Mouse (Mus musculus) neural tube, embryonic 14.5 days (tissue): ENCODE results near the gene Anxa7. TPM values are rescaled to one million over a fixed set of nuclear protein-coding genes. Genes with fewer than 3 reads are reported as not detected.

Experiments used
- ATAC-seq: fragments of 200-750 bp; cut with Nextera tagmentation; 2 replicates; pipeline ENCODE4 v1.8.0; 2017; ENCODE audit warnings: low read depth, mild to moderate bottlenecking, moderate TSS enrichment, moderate library complexity
- H3K27ac ChIP-seq: fragments of 300-500 bp; sonication (generic); 2 replicates; pipeline ENCODE4 v1.5.1; 2014; ENCODE audit warnings: low read depth, mild to moderate bottlenecking, control low read depth, low read length, moderate library complexity, mixed read lengths
- H3K27me3 ChIP-seq: fragments of 300-500 bp; sonication (generic); 2 replicates; pipeline ENCODE4 v1.6.1; 2014; ENCODE audit warnings: low read length; ENCODE audit not compliant: control insufficient read depth, insufficient read depth
- H3K36me3 ChIP-seq: fragments of 300-500 bp; sonication (generic); 2 replicates; pipeline ENCODE4 v1.6.1; 2014; ENCODE audit warnings: low read length, mixed read lengths; ENCODE audit not compliant: control insufficient read depth, insufficient read depth
- H3K4me1 ChIP-seq: fragments of 300-500 bp; sonication (generic); 2 replicates; pipeline ENCODE4 v1.6.1; 2014; ENCODE audit warnings: low read length; ENCODE audit not compliant: control insufficient read depth, insufficient read depth
- H3K4me2 ChIP-seq: fragments of 300-500 bp; sonication (generic); 2 replicates; pipeline ENCODE4 v1.6.1; 2014; ENCODE audit warnings: mild to moderate bottlenecking, low read depth, low read length, control low read depth
- H3K4me3 ChIP-seq: fragments of 300-500 bp; sonication (generic); 2 replicates; pipeline ENCODE4 v1.5.1; 2014; ENCODE audit warnings: low read depth, low read length, control low read depth, mixed read lengths
- H3K9ac ChIP-seq: fragments of 300-500 bp; sonication (generic); replicated peaks from 2 replicates; pipeline ENCODE4 v1.6.1; 2014; ENCODE audit warnings: low read depth, mild to moderate bottlenecking, control low read depth, low read length, mixed read lengths
- H3K9me3 ChIP-seq: fragments of 300-500 bp; sonication (generic); 2 replicates; pipeline ENCODE4 v1.6.1; 2016; ENCODE audit warnings: low read length; ENCODE audit not compliant: control insufficient read depth
- WGBS: fragments of 180-500 bp; shearing (Covaris S2); extraction: QIAGEN DNeasy Blood & Tissue Kit; methylation state at CpG from one replicate; pipeline ENCODE4 v1.1.7; 2014; 5-methylcytosine and 5-hydroxymethylcytosine counted together
- polyA plus RNA-seq: library from polyadenylated mRNA; unstranded; fragments of >200 nt; fragmentation: Nextera tagmentation; extraction: Ambion mirVana; gene quantifications from 2 replicates; pipeline ENCODE4 v1.2.1, GENCODE M21; 2014

The Anxa7 gene
- polyA plus RNA-seq, 1 experiment from 2014 or later = 14.5 TPM

- Histone ChIP-seq H3K27ac (no peak overlapping the region), H3K4me2 (peak overlapping the region; percentile 58), H3K9me3 (no peaks in the 10 kb centered on the region), H3K27me3 (no peaks in the 10 kb centered on the region), H3K36me3 (no peaks in the 10 kb centered on the region), H3K4me3 (peak overlapping the region; percentile 29), H3K4me1 (no peaks in the 10 kb centered on the region), H3K9ac (no peak overlapping the region)
- 0 out of 2 replicates have a peak, but pooled peaks have one; percentile 51 for ATAC-seq
- 15% methylated on average over 2 of the region's 2 CpGs for WGBS
Observed at GRCm38 (mm10) chr14:20451302-20451701, 28.6 kb downstream of the Anxa7 start.

- Histone ChIP-seq H3K27me3 (no peaks in the 10 kb centered on the region), H3K4me1 (no peaks in the 10 kb centered on the region), H3K27ac (no peak overlapping the region), H3K9ac (no peak overlapping the region), H3K36me3 (no peaks in the 10 kb centered on the region), H3K9me3 (no peaks in the 10 kb centered on the region), H3K4me2 (no peak overlapping the region), H3K4me3 (no peak overlapping the region)
- no peak for ATAC-seq
- 63% methylated on average over 12 of the region's 12 CpGs for WGBS
Observed at GRCm38 (mm10) chr14:20447209-20447608, 32.7 kb downstream of the Anxa7 start.

DNA sequence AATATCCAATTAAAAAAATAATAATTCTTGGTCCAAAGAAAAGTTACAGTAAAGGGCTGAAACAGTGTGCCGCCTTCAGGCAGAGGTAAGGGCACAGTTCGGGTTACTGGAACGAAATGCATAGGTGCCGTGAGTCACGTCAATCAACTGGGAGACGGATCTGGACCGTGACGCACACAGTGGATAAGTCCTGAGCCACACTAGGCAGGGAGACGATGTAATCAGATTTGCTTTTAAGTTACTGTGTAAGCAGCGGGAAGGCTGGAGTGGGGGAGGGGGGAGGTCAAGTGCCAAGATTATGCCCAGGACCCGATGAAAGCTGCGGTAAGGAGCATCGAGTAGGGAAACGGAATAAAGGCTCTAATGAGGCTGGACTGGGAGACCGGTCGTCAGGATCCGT, 37.7 kb downstream of the Anxa7 start:
- Histone ChIP-seq H3K27me3 (no peaks in the 10 kb centered on the region), H3K9me3 (no peaks in the 10 kb centered on the region), H3K36me3 (no peaks in the 10 kb centered on the region), H3K4me1 (no peaks in the 10 kb centered on the region), H3K27ac (no peak overlapping the region), H3K4me2 (no peak overlapping the region), H3K4me3 (no peak overlapping the region), H3K9ac (no peak overlapping the region)
- no peak for ATAC-seq
- 82% methylated on average over 17 of the region's 17 CpGs for WGBS

DNA sequence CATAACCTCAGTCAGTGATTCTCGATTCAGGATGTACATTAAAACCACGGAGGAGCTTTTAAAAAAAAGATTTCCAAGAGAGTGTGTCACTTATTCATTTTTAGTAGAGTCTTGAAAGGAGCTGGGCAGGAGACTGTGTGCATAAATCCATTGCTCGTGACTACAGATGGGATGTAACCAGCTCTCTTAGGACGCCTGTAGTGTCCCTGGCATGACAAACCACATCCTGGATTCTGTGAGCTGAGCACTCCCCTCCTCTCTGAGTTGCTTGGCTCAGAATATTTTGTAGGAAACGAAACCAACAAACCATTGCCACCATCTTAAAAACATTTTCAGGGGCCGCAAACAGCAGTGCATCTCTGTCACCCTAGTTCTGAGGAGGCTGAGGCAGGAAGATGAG, 43.0 kb downstream of the Anxa7 start:
- Histone ChIP-seq H3K4me1 (no peaks in the 10 kb centered on the region), H3K27ac (no peak overlapping the region), H3K36me3 (no peaks in the 10 kb centered on the region), H3K27me3 (no peaks in the 10 kb centered on the region), H3K9ac (no peak overlapping the region), H3K4me3 (no peak overlapping the region), H3K4me2 (no peak overlapping the region), H3K9me3 (no peaks in the 10 kb centered on the region)
- ATAC-seq = no peak
- 75% methylated on average over 6 of the region's 6 CpGs for WGBS

- no peak for ATAC-seq
- 93% methylated on average over 4 of the region's 4 CpGs for WGBS
- no peak overlapping the region for H3K9ac ChIP-seq
- no peaks in the 10 kb centered on the region for H3K36me3 ChIP-seq
- H3K27ac ChIP-seq = no peak overlapping the region
- H3K27me3 ChIP-seq = no peaks in the 10 kb centered on the region
- no peaks in the 10 kb centered on the region for H3K9me3 ChIP-seq
- no peak overlapping the region for H3K4me2 ChIP-seq
- H3K4me1 ChIP-seq = no peaks in the 10 kb centered on the region
- H3K4me3 ChIP-seq = no peak overlapping the region
Observed at GRCm38 (mm10) chr14:20432420-20432819, 47.5 kb downstream of the Anxa7 start.

- H3K9me3 ChIP-seq = no peaks in the 10 kb centered on the region
- no peak overlapping the region for H3K27ac ChIP-seq
- no peaks in the 10 kb centered on the region for H3K27me3 ChIP-seq
- no peaks in the 10 kb centered on the region for H3K36me3 ChIP-seq
- 86% methylated on average over 6 of the region's 6 CpGs for WGBS
- H3K4me3 ChIP-seq = no peak overlapping the region
- H3K4me1 ChIP-seq = no peaks in the 10 kb centered on the region
- no peak overlapping the region for H3K4me2 ChIP-seq
- ATAC-seq = no peak
- no peak overlapping the region for H3K9ac ChIP-seq
Observed at GRCm38 (mm10) chr14:20431726-20432125, 48.2 kb downstream of the Anxa7 start.

DNA sequence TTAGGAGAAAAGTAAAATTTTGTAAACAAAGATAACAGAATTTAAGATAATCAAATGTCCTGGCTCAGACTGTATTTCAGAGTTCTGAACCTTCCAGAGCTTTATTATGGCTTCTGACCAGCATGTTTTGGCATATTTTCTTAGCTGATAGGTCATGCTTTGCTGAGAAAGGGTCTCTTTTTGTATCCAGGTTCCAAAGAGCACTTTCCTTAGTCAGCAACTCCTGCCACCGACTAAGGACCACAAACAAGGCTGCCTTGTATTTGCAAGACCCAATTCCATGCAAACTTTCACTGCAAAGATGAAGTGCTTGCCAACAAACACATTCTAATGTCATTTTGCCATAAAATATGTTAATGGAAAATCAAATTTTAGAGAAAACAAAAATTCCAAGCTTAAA, 50.1 kb downstream of the Anxa7 start:
- H3K4me1 ChIP-seq = no peaks in the 10 kb centered on the region
- ATAC-seq = no peak
- H3K9me3 ChIP-seq = no peaks in the 10 kb centered on the region
- H3K36me3 ChIP-seq = no peaks in the 10 kb centered on the region
- 58% methylated on average over 1 of the region's 1 CpGs for WGBS
- H3K27me3 ChIP-seq = no peaks in the 10 kb centered on the region
- no peak overlapping the region for H3K27ac ChIP-seq
- H3K9ac ChIP-seq = no peak overlapping the region
- no peak overlapping the region for H3K4me3 ChIP-seq
- H3K4me2 ChIP-seq = no peak overlapping the region

- Histone ChIP-seq H3K27me3 (no peaks in the 10 kb centered on the region), H3K4me2 (no peak overlapping the region), H3K4me1 (no peaks in the 10 kb centered on the region), H3K4me3 (no peak overlapping the region), H3K9me3 (no peaks in the 10 kb centered on the region), H3K27ac (no peak overlapping the region), H3K36me3 (no peaks in the 10 kb centered on the region), H3K9ac (no peak overlapping the region)
- no peak for ATAC-seq
- WGBS = 48% methylated on average over 1 of the region's 1 CpGs
Observed at GRCm38 (mm10) chr14:20428593-20428992, 51.3 kb downstream of the Anxa7 start.

GRCm38 (mm10) chr14:20423046-20423445, 56.9 kb downstream of the Anxa7 start:
- Histone ChIP-seq H3K4me2 (no peak overlapping the region), H3K27ac (no peak overlapping the region), H3K4me3 (no peak overlapping the region), H3K9ac (no peak overlapping the region), H3K36me3 (no peaks in the 10 kb centered on the region), H3K27me3 (no peaks in the 10 kb centered on the region), H3K4me1 (no peaks in the 10 kb centered on the region), H3K9me3 (no peaks in the 10 kb centered on the region)
- ATAC-seq = no peak
- 90% methylated on average over 6 of the region's 6 CpGs for WGBS

DNA sequence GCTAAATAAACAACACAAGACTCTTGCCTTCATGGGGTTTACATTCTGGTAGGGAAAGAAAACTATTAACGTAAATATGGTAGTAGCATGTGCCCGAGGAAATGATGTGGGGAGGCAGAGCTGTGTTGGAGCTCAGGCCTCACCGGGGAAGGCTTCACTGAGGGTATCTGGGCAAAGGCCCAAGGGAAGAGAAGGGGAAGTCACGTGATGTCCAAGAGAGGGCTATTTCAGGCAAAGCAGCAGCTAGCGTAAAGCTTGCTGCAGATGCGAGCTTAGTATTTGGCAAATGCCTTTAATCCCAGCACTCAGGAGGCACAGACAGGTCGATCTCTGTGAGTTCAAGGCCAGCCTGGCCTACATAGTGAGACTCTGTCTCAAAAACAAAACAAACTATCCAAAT, 57.7 kb downstream of the Anxa7 start:
- Histone ChIP-seq H3K36me3 (no peaks in the 10 kb centered on the region), H3K4me2 (no peak overlapping the region), H3K9me3 (no peaks in the 10 kb centered on the region), H3K4me3 (no peak overlapping the region), H3K27me3 (no peaks in the 10 kb centered on the region), H3K4me1 (no peaks in the 10 kb centered on the region), H3K27ac (no peak overlapping the region), H3K9ac (no peak overlapping the region)
- ATAC-seq = no peak
- 83% methylated on average over 7 of the region's 7 CpGs for WGBS
